ENCODE assay signal across 11 mouse cellular contexts in the genomic region with DNA sequence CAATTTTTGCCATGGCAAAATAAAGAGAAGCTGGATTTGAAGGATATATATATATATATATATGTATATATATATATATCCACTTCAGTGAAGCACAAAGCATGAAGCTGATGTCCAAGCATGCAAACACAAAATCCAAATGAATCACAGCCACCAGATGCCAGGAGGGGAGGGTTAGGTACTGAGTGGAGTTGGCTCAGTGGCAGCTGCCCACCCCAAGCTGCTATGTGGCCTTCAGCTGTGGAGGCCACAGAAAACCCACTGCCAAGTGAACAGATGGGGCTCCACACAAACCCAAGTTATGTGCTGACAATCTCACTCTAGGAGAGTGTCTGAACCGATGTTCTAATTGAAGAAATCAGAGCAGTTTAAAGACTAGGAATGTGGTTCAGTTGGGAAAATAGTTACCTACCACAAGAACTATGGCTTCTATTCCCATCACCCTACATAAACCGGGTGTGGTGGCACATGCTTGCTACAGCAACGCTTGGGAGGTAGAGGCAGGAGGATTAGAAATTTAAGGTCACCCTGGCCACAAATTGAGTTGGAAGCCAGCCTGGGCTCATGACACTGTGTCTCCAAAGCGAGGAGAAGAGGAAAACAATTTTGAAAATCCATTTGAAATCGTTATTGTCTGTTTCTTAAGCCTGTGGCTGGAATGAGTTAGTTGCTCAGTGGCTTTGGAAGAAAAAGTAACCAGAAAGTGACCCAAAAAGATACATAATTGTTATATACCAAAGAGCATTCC.
DNase-seq lines count a peak whose midpoint lies in the region; ATAC-seq and TF ChIP-seq lines count a peak whose summit lies in the region.
"Had no signal": no experiment of that assay in that cellular context is flagged by ENCODE, and none has a peak within 500 bp of the region (broad histone marks: within the 10 kb centered on the region; RNA-seq: fewer than 3 reads in every experiment).

No protein-coding gene starts in this region.

- WGBS in intestine, embryonic 16.5 days: 81% methylated on average over 5 of the region's 5 CpGs
- 68% methylated on average over 5 of the region's 5 CpGs for WGBS in liver, postnatal 0 days (ENCODE audit: insufficient replicate concordance)

- no peak overlapping the region for H3K4me2 ChIP-seq in intestine, embryonic 16.5 days (ENCODE audit: low read depth, low read length)
- H3K4me2 ChIP-seq in liver, postnatal 0 days (ENCODE audit: low read depth, low read length): no peak overlapping the region
- H3K4me2 ChIP-seq: heart, embryonic 13.5 days; neural tube, embryonic 13.5 days had no signal

- H3K4me3 ChIP-seq in intestine, embryonic 16.5 days (ENCODE audit: low read length): no peak overlapping the region
- no peak overlapping the region for H3K4me3 ChIP-seq in liver, postnatal 0 days (ENCODE audit: low read depth, low read length)
- H3K4me3 ChIP-seq: heart, embryonic 13.5 days; neural tube, embryonic 13.5 days had no signal

- TF ChIP-seq EP300 in liver, postnatal 0 days (IDR thresholded peaks at IDR 0.05; ENCODE audit: low read depth): no peak

- peak; percentile 58; the same call in 1 of the 2 replicates for ATAC-seq in cerebellum, adult (ENCODE audit: insufficient number of reproducible peaks, low FRiP score, low TSS enrichment)
- no peak for ATAC-seq in intestine, embryonic 16.5 days
- no peak for ATAC-seq in liver, postnatal 0 days

- H3K9me3 ChIP-seq in intestine, embryonic 16.5 days (ENCODE audit: control insufficient read depth, low read length): no peaks in the 10 kb centered on the region
- no peaks in the 10 kb centered on the region for H3K9me3 ChIP-seq in liver, postnatal 0 days (ENCODE audit: low read length)
- H3K9me3 ChIP-seq: heart, embryonic 13.5 days; neural tube, embryonic 13.5 days had no signal

- no peak overlapping the region for H3K27ac ChIP-seq in intestine, embryonic 16.5 days (ENCODE audit: low read length)
- no peak overlapping the region for H3K27ac ChIP-seq in liver, postnatal 0 days (ENCODE audit: low read depth)
- H3K27ac ChIP-seq: heart, embryonic 13.5 days; neural tube, embryonic 13.5 days had no signal

- no peak for TF ChIP-seq CTCF in liver, postnatal 0 days (IDR thresholded peaks at IDR 0.05; ENCODE audit: low read depth)

- peak; percentile 31 for DNase-seq in adrenal gland, postnatal 10 days
- DNase-seq in frontal cortex, postnatal 14 days (ENCODE audit: low spot score in 2 of 2): peak; percentile 18 to 39
- peak; percentile 33 to 78 for DNase-seq in left cerebral cortex, adult 9 months (ENCODE audit: low spot score in 2 of 2)
- no peak for DNase-seq in T-cell, adult 2 months (ENCODE audit: low spot score)
- no peak for DNase-seq in gastrocnemius, postnatal 10 days
- no peak for DNase-seq in liver, postnatal 0 days
- DNase-seq: thymus, postnatal 36 days had no signal

- H3K27me3 ChIP-seq in intestine, embryonic 16.5 days (replicated peaks; ENCODE audit: control insufficient read depth, insufficient read depth, low read length): no peaks in the 10 kb centered on the region
- no peaks in the 10 kb centered on the region for H3K27me3 ChIP-seq in liver, postnatal 0 days (ENCODE audit: insufficient read depth, low read length)
- H3K27me3 ChIP-seq: heart, embryonic 13.5 days; neural tube, embryonic 13.5 days had no signal

- H3K9ac ChIP-seq in intestine, embryonic 16.5 days (ENCODE audit: low read depth, low read length): no peak overlapping the region
- H3K9ac ChIP-seq in liver, postnatal 0 days (replicated peaks): no peak overlapping the region
- H3K9ac ChIP-seq: heart, embryonic 13.5 days; neural tube, embryonic 13.5 days had no signal

- H3K4me1 ChIP-seq in intestine, embryonic 16.5 days (ENCODE audit: control insufficient read depth, insufficient read depth, low read length): no peaks in the 10 kb centered on the region
- H3K4me1 ChIP-seq in liver, postnatal 0 days (ENCODE audit: insufficient read depth): no peaks in the 10 kb centered on the region
- H3K4me1 ChIP-seq: neural tube, embryonic 13.5 days had no signal

- no peaks in the 10 kb centered on the region for H3K36me3 ChIP-seq in intestine, embryonic 16.5 days (ENCODE audit: control insufficient read depth, insufficient read depth, low read length)
- no peaks in the 10 kb centered on the region for H3K36me3 ChIP-seq in liver, postnatal 0 days (replicated peaks; ENCODE audit: insufficient read depth, low read length)
- H3K36me3 ChIP-seq: heart, embryonic 13.5 days; neural tube, embryonic 13.5 days had no signal

Comparison
In these comparisons a context has a peak if more than half of its experiments do, and no peak if none do; other contexts are left out.
1. DNase-seq: peak in adrenal gland, postnatal 10 days (single experiment), frontal cortex, postnatal 14 days (2 of 2) and left cerebral cortex, adult 9 months (2 of 2); none in T-cell, adult 2 months (single experiment), gastrocnemius, postnatal 10 days (single experiment) and liver, postnatal 0 days (single experiment).